Mouse (Mus musculus) R1 (cell line): Measurements from ENCODE around the gene B4galt2.

Source experiments
- DNase-seq: peaks from one replicate; pipeline ENCODE4 v3.0.0-alpha.2; 2018; ENCODE audit warnings: low read depth, low spot score

The B4galt2 gene

DNA sequence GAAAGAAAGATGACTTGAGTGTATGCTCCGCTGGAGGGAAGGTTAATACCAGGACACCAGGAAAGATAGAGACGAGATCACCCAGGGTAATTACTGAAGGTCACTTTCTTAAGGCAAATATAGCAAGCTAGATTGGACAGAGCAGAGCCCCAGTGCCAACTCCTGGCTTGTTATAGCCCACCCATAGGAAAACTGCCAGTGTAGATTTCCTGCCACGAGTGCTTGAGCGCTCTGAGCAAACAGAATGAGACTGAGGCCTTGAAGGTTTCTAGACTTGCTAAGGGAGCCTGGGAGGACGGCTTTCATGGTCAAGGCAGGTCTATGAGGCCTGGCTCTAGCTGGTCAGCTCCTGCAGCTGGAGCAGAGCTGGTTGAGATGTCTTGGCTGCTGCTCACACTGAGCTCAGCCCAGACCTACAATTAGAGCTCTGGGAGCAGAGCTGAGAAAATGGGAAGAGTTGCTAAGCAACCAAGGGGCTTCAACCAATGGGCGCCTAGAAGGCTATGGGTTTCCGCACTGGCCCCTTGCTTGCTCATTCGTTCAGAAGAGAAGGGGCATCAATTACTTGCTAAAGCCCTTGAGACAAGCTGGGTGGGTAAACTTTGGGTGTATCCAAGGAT, 25.7 kb upstream of the B4galt2 start:
- DNase-seq, result no peak

DNA sequence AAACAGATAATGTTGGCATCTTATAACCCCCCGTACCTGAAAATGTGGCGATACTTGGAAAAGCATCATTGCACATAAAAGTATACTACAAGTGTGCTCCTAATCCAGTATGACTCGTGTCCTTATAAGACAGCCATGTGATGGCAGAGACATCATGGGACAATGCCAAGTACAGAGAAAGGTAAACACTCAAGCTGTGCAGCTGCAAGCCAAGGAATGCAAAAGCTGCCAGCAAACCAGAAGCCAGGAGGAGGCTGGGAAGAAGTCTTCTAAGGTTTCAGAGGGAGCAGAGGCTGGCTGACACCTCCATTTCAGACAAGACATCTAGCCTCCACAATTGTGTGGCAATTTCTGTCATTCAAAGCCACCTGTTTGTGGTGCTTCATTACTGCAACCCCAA, 22.9 kb upstream of the B4galt2 start:
- no peak for DNase-seq

DNA sequence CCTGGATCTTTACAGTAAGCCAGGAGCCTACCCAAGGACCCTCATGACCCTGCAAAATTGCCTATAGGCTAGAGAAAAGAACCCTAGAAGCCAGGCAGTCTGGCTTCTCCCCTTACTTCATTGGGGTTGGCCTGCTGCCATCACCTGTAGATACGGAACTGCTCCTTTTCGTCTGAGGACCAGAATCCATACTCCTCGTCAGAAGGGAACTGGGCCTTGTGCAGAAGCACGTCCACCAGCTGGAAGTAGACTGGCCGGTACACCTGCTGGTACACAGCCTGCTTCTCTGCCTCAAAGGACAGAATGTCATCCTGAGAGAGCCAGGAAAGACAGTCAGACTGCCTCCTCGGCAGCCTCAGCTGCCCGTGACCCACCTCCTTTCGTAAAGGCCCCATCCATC, 21.5 kb upstream of the B4galt2 start:
- no peak for DNase-seq

DNA sequence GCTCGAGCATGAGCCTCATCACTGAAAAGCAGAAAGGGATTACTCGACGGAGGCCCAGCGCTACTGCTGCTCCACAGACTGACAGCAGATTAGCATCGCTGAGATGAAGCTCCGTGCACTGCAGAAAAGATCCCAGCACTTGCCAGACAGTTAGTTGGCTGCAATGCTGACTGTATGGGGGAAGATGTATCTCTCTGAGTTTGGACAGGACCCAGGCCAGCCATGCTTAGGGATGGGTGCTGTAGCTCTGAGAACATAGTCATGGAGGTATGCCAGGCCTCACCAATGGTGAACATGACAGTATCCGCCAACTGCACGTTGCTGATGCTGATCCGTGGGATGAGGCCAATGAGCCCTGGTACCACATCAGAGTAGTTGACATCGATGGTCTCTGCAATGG, 20.8 kb upstream of the B4galt2 start:
- DNase-seq, result no peak

DNA sequence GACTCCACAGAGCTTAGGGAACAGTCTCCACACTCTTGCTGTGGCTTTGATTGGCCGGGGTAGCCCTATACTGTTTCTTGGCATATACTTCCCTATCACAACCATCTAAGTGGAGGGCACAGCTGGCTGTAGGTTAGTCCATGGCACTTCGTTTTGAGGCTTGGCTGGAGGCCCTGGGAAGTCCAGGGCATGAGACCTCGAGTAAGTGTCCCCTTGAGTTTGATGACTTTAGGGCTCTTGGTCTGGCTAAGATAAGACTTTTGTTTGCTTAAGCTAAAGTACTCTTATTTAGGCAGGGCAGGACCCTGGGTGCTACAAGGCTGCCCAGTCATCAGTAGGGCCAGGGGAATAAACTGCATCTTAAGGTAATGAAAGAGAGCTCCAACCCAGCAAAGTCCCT, 14.8 kb upstream of the B4galt2 start:
- no peak for DNase-seq

DNA sequence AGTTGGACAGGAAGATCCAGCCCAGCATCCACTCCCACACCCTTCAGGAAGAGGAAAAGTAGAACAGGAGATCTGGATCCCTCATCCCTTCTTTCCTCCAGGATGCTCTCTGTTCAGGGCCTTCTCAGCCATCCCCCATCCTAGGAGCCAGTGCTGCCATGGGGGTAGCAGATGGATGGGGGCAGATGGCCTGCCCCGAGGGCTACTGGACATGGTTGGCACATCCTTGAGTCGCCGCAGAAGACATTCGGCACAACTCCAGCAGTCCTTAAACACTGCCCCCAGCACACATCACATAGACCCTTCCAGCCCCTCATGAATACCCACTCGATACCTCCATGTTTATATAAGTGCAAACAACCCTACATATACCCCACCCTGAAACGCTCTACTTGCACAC, 12.7 kb upstream of the B4galt2 start:
- no peak for DNase-seq

DNA sequence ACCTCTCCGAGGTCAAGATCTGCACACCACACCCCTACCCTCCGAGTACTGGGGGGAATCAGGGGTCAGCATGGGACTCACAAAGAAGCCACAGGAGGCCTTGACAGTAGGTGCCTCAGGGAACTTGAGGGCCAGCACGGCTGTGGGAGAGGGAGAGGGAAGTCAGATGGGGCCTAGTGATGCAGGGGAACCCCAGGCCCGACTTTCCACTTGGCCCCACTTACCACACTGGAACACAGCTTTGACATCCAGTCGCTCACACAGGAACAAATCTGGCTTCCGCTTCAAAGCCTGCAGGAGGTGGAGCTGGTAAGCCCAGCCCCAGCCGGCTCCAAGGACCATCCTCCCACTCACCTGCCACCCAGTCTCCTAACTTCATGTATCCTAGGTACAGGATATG, 12.1 kb upstream of the B4galt2 start:
- DNase-seq, result no peak

DNA sequence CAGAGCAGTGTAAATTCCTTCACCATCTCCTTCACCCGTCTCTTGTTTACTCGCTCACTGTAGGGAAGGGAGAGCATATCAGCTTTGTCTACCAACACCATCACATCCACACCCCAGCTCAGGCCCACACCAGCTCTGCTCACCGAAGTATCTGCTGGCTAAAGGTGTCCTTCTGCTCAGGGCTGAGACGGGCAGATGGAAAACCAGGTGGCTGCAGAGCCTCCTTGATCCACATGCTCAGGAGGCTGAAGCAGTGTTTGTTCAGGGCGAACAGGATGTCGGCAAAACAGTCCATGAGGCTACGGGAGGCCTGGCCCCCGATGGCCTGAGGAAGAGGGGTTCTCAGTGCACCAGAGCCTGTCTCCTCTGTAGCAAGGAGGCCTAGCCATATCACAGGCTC, 11.3 kb upstream of the B4galt2 start:
- DNase-seq, result no peak

DNA sequence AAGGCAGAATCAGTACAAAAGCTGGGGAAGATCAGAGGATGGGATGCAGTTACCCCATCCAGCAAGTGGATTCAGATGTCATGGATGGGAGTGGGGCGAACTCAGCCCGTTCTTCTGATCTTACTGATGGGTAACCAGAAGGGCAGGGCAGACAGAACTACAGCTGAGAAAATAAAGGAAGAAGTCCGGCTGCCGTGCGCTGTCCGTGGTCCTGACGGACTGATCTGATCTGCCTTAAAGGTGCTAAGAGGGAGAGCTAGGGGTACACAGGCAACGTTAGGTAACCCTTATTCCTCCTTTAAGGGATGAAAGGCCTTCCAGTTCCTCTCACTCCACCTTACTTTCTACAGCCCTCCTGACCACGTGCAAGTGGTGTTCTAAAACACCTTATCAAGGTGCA, 10.1 kb upstream of the B4galt2 start:
- peak; percentile 66 for DNase-seq

DNA sequence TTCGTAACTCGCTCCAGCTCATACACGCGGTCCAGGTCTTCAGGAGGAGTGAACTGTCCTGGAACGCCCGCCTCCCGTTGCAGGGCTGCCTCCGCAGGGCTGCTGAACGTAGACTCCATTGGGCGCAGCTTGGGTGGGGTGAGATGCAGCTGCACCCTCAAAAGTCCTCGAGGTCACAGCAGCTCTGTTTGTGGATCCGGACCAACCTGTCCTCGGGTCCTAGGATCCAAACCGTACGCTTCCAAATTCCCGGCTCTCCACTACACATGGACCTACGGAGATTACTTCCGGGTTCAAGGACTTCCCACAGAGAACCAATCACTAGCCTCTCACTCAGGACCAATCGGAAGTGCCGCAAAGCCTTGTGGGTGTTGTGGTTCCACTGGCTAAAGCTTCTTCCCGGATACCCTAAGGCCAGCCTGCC, 8.5 kb upstream of the B4galt2 start, which contains the start of gene Dph2:
TSS of gene Dph2 (minus strand) at position 295 of the 424 bp plus-strand sequence.
- peak; percentile 97 for DNase-seq

DNA sequence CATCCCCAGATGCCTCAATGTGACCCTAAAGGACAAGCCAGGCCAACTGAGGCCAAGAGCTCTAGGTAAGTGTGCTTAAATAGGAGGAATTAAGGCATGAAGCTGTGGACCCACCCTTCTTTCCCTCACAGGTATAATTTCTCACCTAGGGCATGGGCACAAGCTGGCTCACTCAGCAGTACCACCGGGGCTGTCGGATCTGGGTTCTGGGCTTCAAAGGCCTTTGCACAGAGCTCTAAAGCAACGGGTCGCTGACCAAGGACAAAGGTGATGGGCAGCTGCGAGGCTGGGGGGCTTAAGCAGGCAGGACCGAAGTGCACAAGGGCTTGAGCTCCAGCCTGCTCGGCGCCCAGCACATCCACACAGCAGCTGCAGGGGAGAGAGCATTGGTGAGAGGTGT, 7.5 kb upstream of the B4galt2 start:
- no peak for DNase-seq

DNA sequence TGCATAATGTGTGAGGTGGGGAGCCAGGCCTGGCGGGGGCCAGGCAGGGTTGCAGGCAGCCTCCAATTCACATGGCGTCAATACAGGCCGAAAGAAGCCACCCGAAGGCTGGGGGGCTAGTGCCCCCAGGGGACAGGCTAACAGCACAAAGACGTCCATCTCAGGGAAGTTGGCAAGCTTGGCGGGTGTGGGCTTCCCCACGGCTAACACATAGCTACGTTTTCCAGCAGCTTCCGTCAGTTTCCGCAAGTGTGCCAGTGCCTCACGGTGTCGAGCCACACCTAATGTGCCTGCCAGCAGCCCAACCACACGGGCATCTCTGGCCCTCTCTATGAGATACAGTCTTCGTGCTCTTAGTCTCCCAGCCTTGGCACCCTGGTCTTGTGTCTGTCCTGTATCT, 6.7 kb upstream of the B4galt2 start:
- DNase-seq, result no peak

DNA sequence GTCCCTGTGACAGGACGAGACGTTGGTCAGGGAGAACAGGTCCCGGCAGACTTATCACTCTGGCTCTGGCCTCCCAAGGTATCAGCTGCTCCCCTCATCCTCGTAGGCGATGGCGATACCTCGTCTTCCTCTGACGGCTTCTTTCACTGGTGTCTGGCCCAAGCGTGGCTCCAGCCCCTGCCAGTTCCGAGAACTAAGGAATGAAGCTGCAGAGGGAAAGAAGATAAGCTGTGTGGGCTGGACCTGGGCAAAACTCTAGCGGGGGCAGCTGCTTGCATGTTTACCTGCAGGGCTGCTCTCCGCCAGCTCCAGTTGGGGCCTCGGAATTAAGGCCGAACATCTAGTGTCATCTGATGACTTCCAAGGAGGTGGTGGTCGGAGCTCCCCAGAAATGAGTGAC, 6.2 kb upstream of the B4galt2 start:
- DNase-seq, result no peak

DNA sequence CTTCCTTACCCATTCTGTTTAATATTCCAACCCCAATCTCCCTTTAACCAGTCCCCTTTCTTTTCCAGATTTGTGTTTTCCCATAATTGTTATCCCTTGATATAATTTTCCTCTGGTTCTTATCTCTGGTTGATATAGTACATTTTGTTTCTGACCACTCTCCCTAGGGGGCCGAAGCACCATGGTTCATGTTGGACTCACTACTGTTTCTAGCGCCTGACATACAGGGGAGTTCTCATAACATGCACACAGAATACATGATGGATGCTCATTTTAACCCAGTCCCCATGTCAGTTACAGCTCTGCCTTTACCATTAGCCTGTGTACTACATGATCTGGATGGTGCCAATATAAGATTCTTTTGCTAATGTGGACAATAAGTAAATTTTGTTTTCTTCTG, 4.6 kb upstream of the B4galt2 start:
- DNase-seq, result no peak

DNA sequence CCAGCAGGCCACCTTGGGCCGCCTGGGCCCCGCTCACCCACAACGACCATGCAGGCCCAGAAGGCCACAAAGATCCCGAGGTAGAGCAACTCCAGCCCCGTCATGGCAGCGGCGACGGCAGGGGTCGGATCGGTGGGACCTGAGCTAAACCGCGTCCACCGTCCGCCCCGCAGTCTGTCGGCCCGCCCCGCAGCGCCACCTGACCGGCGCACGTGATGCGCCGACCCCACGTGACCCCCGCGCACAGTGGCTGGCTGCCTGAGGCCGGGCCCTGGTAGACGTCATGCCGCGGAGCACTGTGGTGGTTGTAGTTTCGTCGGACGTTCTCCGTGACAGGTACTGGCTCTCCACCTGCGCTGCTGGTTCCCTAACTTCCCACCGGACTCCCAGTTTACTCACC, 3.8 kb upstream of the B4galt2 start, which contains the start of gene Atp6v0b:
TSS of gene Atp6v0b (minus strand) at position 201 of the 400 bp plus-strand sequence.
- DNase-seq, result peak; percentile 91

DNA sequence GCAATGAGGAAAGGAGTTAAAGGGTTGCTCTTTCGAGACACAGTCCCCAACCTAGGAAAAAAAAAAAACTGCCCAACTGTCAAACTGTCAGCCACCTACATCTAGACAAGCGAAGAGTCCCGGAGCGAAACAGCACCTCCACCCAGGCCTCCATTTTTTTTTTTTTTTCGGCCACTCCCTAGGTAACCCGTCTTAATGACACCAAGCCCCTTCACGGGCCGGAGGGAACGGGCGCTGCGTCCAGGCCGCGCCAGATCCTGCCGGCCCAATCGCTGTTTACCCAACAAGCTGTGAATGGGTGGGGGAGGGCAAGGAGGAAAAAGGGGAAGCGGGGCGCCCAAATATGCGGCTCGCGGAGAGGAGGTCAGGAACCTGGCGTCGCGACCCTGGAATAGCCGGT, 3.4 kb upstream of the B4galt2 start:
- DNase-seq, result peak; percentile 54

DNA sequence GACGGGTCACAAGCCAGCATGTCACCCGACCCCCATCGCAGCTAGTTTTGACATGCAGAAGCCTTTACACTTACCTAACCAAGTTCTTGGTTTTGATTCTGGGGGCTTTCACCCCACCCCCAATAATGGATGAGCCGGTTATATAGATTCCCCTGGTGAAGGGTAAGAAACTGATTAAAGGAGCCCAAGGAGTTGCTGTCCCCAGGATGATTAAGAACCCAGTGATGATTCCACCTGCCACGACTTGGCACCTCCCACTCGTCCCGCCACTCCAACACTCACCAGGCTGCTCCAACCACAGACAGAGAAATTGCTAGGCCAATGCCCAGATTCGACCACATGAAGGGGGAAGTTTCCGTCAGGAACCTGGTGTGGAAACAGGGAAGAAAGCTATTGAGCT, 2.7 kb upstream of the B4galt2 start:
- no peak for DNase-seq

DNA sequence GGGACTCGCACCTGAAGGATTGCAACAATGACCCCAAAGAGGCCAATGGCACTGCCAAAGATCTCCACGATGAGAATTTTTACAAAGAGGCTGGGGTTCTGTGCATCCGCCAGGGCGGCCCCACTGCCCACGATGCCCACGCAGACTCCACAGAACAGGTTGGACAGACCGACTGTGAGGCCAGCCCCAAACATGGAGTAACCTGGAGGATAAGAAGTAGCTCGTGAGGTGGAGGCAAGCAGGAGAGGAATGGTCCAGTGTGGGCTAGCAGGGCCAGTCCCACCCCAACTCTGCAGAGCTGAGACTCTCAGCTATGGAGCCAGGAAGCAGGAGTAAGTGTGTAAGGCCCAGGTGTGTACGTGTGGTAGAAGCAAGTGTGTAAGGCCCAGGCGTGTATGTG, 1.8 kb upstream of the B4galt2 start:
- DNase-seq, result no peak

DNA sequence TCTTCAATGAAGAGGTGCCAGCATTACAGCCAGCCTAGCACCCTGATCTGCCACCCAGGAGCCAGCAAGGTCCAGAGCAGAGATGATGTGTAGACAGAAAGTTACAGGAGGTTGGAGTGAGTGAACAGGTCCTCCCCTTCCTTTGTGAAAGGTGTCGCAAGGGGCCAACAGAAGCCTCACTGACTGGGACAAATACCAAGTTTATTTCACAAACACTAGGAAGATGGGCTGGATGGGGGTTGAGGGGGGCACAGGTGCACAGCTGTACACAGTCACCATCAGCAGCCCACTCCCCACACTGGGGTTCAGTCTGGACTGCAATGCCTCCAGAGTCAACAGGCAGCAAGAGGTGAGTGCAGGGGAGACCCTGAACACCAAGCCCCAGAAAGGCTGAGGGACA, 859 bp upstream of the B4galt2 start:
- no peak for DNase-seq

DNA sequence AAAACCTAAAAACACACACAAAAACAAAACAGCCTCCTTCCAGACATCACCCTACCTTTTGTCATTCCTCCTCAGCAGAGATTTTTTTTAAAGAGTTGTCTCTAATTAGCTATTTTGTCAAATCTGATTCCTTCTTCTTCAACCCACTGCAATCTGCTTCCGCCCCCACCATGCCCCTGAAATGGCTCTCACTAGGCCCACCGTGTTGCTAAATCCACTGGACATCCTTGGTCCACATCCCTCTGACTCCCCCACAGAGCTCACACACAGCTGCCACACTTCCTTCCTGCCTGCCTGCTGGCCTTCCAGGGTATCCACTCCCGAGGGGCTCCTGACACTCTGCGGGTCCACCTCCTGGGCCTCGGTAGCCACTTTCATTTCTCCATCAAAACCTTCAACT, 4.6 kb downstream of the B4galt2 start:
- no peak for DNase-seq

DNA sequence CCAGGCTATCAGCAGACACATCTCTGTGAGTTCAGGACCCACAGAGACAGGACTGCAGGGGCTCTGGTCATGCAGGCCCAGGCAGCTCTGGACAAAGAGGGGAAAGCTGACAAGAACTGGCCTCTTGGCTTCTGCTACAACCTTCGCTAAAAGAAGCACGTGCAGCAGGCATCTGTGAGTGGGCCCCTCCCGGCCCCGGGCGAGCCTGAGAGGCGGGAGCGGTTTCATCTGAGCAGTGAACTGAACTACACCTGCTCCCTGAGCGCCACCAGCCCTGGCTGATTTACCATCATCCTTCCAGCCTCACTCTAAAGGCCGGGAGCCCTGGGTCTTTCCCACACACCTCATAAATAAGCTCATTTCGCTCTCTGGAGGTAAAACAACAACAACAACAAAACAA, 5.0 kb downstream of the B4galt2 start:
- no peak for DNase-seq

DNA sequence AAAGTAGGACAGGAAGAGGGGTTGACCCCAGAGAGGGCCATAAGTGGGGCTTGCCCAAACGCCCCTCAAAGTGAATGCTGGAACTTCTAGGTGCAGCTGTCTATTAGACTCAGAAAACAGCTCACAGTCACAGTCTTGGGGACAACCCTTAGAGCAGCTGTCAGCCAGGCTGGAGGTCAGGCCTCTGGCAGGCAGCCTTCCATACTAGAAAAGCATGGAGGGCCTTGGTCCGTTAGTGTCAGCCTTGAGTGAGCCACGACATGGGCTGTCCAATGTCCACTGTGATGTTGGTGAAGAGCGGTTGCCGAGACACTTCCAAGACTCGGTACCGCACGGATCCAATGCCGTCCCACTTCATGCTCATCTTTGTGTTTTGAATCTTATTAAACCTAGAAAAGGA, 9.7 kb downstream of the B4galt2 start:
- DNase-seq, result no peak

DNA sequence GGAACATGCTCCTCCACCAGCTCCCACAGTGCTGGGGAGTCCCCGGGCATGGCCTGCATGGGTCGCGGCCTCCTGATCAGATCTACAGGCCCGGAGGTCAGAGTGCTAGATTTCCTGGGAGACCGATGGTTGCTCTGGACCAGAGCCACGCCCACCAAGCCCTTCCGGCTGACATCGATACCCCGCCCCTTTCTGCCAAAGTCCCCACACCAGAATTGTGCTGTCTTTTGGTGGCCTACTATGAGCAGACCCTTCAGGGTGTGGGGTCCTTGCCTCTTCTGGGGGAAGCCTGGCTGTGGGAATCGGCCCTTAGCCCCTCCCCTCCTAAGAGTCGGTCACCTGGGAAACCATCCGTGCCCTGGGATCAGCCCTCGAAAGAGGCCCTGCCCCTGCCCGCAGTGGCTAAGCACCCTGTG, 10.8 kb downstream of the B4galt2 start, which contains the start of gene Ccdc24:
TSS of gene Ccdc24 (minus strand) at position 87 of the 416 bp plus-strand sequence.
- peak; percentile 67 for DNase-seq

DNA sequence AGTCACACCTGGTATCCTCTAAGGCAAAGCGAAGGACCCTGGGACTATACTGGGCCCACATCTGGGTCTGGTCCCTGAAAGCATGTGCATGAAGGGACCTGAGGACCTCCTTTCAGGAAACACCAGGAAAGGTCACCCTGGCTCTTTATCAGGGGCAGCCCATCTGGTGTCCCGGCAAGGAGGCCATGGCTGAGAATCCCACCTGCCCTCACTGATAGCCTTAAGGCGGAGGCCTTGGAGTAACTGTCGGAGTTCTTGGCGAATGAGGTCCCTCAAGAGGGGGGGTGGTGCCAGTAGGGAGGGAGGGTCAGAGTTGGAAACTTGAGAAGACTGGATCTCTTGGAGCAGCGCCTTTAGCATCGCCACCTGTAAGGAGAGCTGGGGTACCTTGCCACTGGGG, 11.5 kb downstream of the B4galt2 start:
- DNase-seq, result no peak
